In the genomic region with DNA sequence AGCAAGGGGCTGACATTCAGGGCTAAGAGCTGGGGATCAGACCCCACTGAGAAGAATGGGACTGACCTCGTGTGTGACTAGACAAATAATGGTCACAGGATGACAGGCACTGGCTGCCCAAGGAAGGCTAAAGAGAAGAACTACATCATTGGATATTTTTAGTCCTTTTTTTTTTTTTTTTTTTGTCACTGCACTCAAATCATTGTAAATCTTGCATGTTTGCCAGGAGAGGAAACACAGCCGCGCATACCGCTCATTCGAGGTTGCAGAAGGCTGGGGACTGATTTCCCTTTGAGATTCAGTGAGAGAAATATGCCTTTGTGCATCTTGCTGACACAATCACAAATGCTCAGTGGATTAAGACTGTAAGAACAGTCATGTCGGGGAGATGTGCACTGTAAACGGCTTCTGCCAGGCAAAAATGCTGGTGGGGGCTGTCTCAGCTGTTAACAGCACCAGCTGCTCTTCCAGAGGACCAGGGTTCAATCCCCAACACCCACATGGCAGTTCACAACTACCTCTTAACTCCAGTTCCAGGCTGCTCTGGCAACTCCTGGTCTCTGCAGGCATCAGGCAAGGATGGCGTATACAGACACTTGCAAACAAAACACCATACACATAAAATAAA, we compare ENCODE assay signal across 9 mouse cellular contexts. TPM values are rescaled to one million over a fixed set of nuclear protein-coding genes. Genes with fewer than 3 reads are reported as not detected.
A peak's percentile ranks its signal among the peaks of the same experiment; 100 is the strongest.
DNase-seq lines count a peak whose midpoint lies in the region; ATAC-seq lines count a peak whose summit lies in the region.
"Had no signal": no experiment of that assay in that cellular context is flagged by ENCODE, and none has a peak within 500 bp of the region (broad histone marks: within the 10 kb centered on the region; RNA-seq: fewer than 3 reads in every experiment).

No protein-coding gene starts in this region.

- H3K27ac ChIP-seq in heart, embryonic 14.5 days (replicated peaks in 1 of 2; ENCODE audit: control insufficient read depth in 1 of 2, insufficient read depth in 1 of 2, low read depth in 2 of 2, low read length in 2 of 2): peak overlapping the region; percentile 73 to 78
- H3K27ac ChIP-seq in liver, embryonic 12.5 days: peak overlapping the region; percentile 43; the same call in 1 of the 2 replicates
- H3K27ac ChIP-seq: midbrain, embryonic 12.5 days had no signal

- 0 out of 4 replicates have a peak overlapping the region, but pooled peaks of 1 of the 2 experiments have one; percentile 1 for H3K4me3 ChIP-seq in heart, embryonic 14.5 days (ENCODE audit: control insufficient read depth in 1 of 2, insufficient read depth in 1 of 2, low read depth in 1 of 2, low read length in 2 of 2)
- no peak overlapping the region for H3K4me3 ChIP-seq in liver, embryonic 12.5 days
- H3K4me3 ChIP-seq: midbrain, embryonic 12.5 days had no signal

- H3K36me3 ChIP-seq in heart, embryonic 14.5 days (ENCODE audit: control insufficient read depth, insufficient read depth, low read length): no peaks in the 10 kb centered on the region
- no peaks in the 10 kb centered on the region for H3K36me3 ChIP-seq in liver, embryonic 12.5 days
- H3K36me3 ChIP-seq: midbrain, embryonic 12.5 days had no signal

- WGBS in heart, embryonic 14.5 days: 16% methylated on average over 8 of the region's 8 CpGs
- WGBS in liver, embryonic 12.5 days (ENCODE audit: insufficient replicate concordance): 48% methylated on average over 8 of the region's 8 CpGs

- H3K4me2 ChIP-seq in heart, embryonic 14.5 days (ENCODE audit: low read length): peak overlapping the region; percentile 41
- H3K4me2 ChIP-seq in liver, embryonic 12.5 days: no peak overlapping the region
- H3K4me2 ChIP-seq: midbrain, embryonic 12.5 days had no signal

- H3K4me1 ChIP-seq in heart, embryonic 14.5 days (ENCODE audit: control insufficient read depth in 2 of 2, insufficient read depth in 2 of 2, low read length in 2 of 2): peaks cover 34 to 68% of the 10 kb centered on the region in 2 experiments
- H3K4me1 ChIP-seq in liver, embryonic 12.5 days: peaks cover 87% of the 10 kb centered on the region

- intact Hi-C loops in left cerebral cortex, postnatal 14 days (cut with DNase I): loop anchor here (5.0 to 10.0 kb wide), 3 partner anchors 36 to 167 kb away; no protein-coding TSS in a partner anchor

- DNase-seq in left cerebral cortex, postnatal 14 days (ENCODE audit: low spot score in 2 of 2): peak; percentile 53 to 74
- DNase-seq in left cerebral cortex, adult 8-10 months (ENCODE audit: low spot score in 2 of 2): no peak
- DNase-seq in adrenal gland, postnatal 36 days: peak; percentile 47 to 53
- no peak for DNase-seq in embryo, embryonic 11 days
- DNase-seq in yolk sac, embryonic 10.5 days (ENCODE audit: low spot score): no peak
- no peak for DNase-seq in embryo, embryonic 9.5 days (ENCODE audit: extremely low spot score)

- no peak for ATAC-seq in heart, embryonic 14.5 days (ENCODE audit: insufficient number of reproducible peaks, insufficient read depth, low FRiP score, low read depth)
- no peak for ATAC-seq in liver, embryonic 12.5 days

- no peaks in the 10 kb centered on the region for H3K27me3 ChIP-seq in heart, embryonic 14.5 days (ENCODE audit: control insufficient read depth, insufficient read depth, low read length)
- no peaks in the 10 kb centered on the region; the same call in 1 of the 2 replicates for H3K27me3 ChIP-seq in liver, embryonic 12.5 days (replicated peaks)

- H3K9me3 ChIP-seq in heart, embryonic 14.5 days (ENCODE audit: control insufficient read depth, low read length): no peaks in the 10 kb centered on the region
- H3K9me3 ChIP-seq in liver, embryonic 12.5 days (replicated peaks): no peaks in the 10 kb centered on the region
- H3K9me3 ChIP-seq: midbrain, embryonic 12.5 days had no signal

- peak overlapping the region; percentile 35; the same call in 1 of the 2 replicates for H3K9ac ChIP-seq in heart, embryonic 14.5 days (ENCODE audit: low read length)
- H3K9ac ChIP-seq in liver, embryonic 12.5 days: no peak overlapping the region
- H3K9ac ChIP-seq: midbrain, embryonic 12.5 days had no signal

RNA-seq across cellular contexts. Expression of a gene that starts 4.5 kb away (rescaled TPM):
- total RNA-seq in left cerebral cortex, postnatal 14 days (2021): 10 to 100 TPM; 29.6 to 33.9 TPM
- total RNA-seq in left cerebral cortex, adult 8-10 months (2022): 10 to 100 TPM; 43.2 to 52.0 (median 45.0) TPM
- 10 to 100 TPM; 37.5 to 38.2 TPM for total RNA-seq in adrenal gland, postnatal 36 days (2021)
- polyA plus RNA-seq in heart, embryonic 14.5 days (2014; fragmentation: Nextera tagmentation; extraction: Ambion mirVana): 25.1 and 25.3 TPM in 2 replicates
- polyA plus RNA-seq in liver, embryonic 12.5 days (2016; fragmentation: Nextera tagmentation; extraction: Ambion mirVana): 12.3 and 12.8 TPM in 2 replicates

Comparison
In these comparisons a context has a peak if more than half of its experiments do, and no peak if none do; other contexts are left out.
1. DNase-seq: peak in left cerebral cortex, postnatal 14 days (2 of 2) and adrenal gland, postnatal 36 days (2 of 2); none in left cerebral cortex, adult 8-10 months (0 of 2), embryo, embryonic 11 days (single experiment), yolk sac, embryonic 10.5 days (single experiment) and embryo, embryonic 9.5 days (single experiment).